Mouse (Mus musculus): ENCODE measurements around the gene Myh6.

GRCm38 (mm10) chr14:54989886-54990441 lies 23.2 kb upstream of the Myh6 start:
- TF ChIP-seq POLR2A (IDR thresholded peaks at IDR 0.05; ENCODE audit: insufficient read depth, low read depth, low read length) (no peak), CTCF (IDR thresholded peaks at IDR 0.05; ENCODE audit: insufficient read depth, low read depth, low read length) (no peak)
